Mouse (Mus musculus): ENCODE results near the gene Gm12185.
"Not testable (repeated sequence)": the region's sequence is repeated elsewhere in the genome, so short reads cannot be mapped to it uniquely, and the experiment has no call there.

The Gm12185 gene

GRCm38 (mm10) chr11:48913611-48914010 lies 78.4 kb downstream of the Gm12185 start:
- no peak for DNase-seq (ENCODE audit: extremely low spot score)

GRCm38 (mm10) chr11:48908459-48908858 lies 83.6 kb downstream of the Gm12185 start:
- no peak for DNase-seq (ENCODE audit: extremely low spot score)

GRCm38 (mm10) chr11:48902021-48902420 lies 90.0 kb downstream of the Gm12185 start, which contains the start of gene Gm5431:
Gene Gm5431, minus strand, starts transcription at chr11:48902214.
- DNase-seq (ENCODE audit: extremely low spot score): no peak

- not testable (repeated sequence) for DNase-seq (ENCODE audit: extremely low spot score)
Observed at GRCm38 (mm10) chr11:48901567-48901930, 90.5 kb downstream of the Gm12185 start.

- not testable (repeated sequence) for DNase-seq (ENCODE audit: extremely low spot score)
Observed at GRCm38 (mm10) chr11:48900654-48901566, 91.1 kb downstream of the Gm12185 start.

DNA sequence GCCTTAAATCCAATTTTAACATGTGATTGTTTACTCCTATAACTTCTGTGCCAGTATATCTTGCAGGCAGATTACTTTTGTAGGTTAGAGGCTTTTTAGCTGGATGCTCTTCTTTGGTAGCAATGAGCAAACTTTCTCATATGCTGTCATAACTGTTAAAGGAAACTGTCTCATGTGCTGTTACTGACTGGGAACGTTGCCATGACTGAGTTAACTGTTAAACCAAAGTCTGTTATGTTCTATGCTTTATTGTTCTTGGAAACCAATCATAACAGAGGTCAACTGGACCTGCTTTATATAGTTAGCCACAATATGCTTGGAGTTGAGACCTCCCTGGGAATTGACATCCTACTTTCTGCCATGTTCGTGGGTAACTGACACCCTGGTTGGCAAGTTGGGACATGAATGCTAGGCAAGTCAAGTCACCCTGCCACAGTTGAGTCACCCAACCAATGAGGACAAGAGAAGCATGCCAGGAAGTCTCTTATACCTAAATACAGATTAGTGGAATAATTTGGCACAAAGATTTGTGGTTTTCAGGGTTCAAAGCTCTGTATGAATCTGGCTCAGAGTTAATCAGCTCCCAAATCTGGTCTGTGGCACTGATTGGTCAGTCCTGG lies 93.1 kb downstream of the Gm12185 start:
- DNase-seq (ENCODE audit: extremely low spot score): no peak

DNA sequence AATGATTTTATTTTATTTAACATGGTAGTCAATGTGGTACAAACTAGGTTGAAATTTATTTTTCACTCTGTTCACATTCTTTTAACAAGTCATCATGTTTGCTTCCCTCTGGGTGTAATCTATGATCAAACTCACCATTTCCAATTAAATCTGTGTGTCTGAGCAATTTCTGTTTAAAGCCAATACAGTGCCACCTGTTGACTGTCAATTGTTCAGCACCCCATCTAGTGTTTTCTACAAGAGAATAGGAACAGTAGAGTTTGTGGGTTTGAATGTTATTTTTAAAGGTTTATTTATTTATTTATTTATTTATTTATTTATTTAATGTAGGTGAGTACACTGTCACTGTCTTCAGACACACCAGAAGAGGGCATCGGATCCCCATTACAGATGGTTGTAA lies 115.3 kb downstream of the Gm12185 start:
- no peak for DNase-seq (ENCODE audit: extremely low spot score)

DNA sequence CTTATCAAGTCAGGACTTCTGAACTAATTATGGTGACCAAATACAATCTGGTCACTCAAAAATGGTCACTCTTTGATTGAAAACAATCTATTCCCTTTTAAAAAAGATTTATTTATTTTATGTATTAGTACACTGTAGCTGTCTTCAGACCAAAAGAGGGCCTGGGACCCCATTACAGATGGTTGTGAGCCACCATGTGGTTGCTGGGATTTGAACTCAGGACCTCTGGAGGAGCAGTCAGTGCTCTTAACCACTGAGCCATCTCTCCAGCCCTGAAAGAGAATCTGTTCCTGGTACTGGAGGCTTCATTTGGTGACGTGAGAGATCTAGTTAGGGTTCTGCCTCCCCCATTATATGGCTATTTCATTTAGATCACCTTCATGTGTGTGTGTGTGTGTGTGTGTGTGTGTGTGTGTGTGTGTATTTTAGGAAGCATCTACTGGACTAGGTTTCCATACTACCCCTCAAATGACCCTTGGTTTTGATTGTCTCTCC lies 116.6 kb downstream of the Gm12185 start:
- not testable (repeated sequence) for DNase-seq (ENCODE audit: extremely low spot score)

- peak; percentile 52 for DNase-seq (ENCODE audit: extremely low spot score)
Observed at GRCm38 (mm10) chr11:48874465-48874864, 117.6 kb downstream of the Gm12185 start.

DNA sequence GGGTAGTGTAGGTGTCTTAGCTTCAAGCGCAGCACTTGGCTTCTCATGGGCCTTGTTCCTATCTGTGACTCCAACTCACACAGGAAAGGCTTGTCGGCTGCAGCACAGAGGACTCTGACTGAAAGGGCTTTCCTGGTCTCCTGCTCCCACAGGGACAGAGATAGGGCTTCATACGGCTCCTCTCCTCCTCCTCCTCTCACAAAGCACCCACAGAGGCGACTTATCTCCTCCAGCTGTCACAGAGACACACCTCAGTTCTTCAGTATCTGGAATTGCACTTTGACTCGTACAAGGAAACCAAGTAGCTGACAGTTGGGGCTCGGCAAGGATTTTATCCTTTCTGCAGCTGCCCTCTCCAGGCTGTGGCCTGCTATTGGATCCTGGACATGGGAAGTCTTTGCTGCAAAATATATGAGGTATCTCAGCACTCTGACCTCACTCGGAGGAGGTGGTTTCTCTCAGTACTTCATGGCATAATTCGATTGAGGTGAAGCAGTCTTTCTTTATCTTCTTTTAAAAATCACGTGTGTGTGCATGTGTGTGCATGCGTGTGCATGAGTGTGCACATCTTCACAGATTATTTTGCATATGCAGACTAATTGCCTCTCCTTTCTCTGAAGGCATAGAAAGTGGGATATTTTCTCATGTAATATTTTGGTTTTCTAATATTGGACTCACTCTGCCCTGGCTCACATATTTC lies 118.3 kb downstream of the Gm12185 start:
- DNase-seq (ENCODE audit: extremely low spot score): no peak

- DNase-seq (ENCODE audit: extremely low spot score): no peak
Observed at GRCm38 (mm10) chr11:48872695-48873300, 119.2 kb downstream of the Gm12185 start.

DNA sequence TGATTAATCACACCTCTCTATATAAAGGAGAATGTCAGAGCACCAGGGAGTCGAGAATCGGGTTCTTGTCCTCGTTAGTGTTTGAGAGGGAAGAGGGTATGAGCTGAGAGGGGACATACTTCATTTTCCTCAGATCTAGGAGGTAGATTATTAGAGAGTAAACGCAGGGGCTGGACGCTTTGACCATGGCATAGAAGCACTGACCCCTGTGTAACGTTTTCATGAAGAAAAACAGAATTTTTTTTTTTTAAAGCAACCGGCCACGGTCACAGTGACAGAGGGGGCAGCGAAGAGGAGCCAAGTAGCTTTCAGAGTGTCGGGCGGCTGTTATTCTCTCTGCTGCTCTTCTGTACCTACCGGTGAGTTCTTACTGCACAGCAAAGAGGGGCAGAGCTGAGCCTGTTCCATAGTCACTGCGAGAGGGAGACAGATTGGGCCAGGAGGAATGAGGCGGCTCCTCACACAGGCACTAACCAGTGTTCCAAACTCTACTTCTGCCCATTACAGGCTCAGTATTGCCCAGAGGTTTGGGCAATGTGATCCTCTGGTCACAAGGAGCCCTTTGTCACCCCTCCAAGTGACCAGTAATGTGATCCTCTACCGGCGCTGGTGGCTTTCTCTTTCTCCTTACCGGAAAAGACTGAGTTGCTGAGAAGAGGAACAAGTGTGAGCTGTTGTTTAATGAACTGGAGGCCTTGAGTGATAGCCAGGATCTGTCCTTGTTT lies 120.0 kb downstream of the Gm12185 start:
- DNase-seq (ENCODE audit: extremely low spot score): peak; percentile 23

- peak; percentile 66 for DNase-seq (ENCODE audit: extremely low spot score)
Observed at GRCm38 (mm10) chr11:48871201-48871772, 120.7 kb downstream of the Gm12185 start, which contains the start of gene Irgm1. Gene Irgm1, minus strand, starts transcription at chr11:48871683.

GRCm38 (mm10) chr11:48870781-48871180 lies 121.2 kb downstream of the Gm12185 start:
- no peak for DNase-seq (ENCODE audit: extremely low spot score)

DNA sequence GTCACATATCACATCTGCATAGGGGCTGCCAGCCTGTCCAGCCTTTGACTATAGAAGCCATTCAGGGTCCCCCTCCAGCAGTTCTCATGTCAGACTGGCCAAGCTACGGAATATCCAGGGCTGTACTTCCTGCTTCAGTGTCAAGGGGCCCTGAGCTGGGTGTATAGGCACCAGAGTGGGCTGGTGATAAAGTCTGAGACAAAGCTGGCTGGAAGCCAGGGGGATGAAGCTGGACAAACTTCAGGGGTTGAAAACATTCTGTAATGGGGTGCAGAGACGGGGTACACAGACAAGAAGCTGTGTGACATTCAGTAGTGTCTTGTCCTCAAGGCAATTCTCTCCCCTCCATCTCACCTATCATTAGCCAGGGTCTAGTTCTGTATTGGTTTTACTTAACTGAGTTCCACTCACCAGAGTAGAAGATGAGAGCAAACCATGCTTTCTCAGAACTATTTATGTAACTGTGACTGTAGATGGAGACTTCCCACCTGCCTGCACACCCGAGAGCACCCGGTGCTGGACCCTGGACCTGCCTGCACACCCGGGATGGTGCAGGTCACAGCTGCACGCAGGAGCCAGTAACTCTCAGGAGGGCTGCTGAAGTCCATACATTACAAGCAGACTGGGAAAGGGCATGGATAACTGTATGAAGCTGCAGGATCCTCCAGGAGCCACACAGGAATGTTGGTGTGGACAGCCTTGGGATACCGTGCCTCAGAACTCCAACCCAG lies 122.5 kb downstream of the Gm12185 start:
- DNase-seq (ENCODE audit: extremely low spot score): no peak

DNA sequence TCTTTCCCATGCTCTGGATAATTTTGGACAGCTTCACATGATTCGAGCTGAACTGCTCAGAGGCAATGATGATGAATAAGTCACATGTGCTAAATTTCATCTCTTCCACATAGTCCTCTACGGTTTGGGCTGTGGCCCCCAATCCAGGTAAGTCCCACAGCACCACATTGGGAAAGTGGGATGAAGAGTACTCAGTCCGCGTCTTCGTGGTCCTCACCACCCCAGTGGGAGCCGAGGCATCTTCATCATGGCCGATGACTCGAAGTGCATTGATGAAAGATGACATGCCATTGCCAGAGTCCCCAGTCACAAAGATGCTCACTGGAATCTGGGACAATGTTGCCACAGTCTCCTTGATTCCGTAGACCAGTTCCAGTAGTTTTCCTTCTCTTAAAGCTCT lies 125.5 kb downstream of the Gm12185 start:
- DNase-seq (ENCODE audit: extremely low spot score): no peak

DNA sequence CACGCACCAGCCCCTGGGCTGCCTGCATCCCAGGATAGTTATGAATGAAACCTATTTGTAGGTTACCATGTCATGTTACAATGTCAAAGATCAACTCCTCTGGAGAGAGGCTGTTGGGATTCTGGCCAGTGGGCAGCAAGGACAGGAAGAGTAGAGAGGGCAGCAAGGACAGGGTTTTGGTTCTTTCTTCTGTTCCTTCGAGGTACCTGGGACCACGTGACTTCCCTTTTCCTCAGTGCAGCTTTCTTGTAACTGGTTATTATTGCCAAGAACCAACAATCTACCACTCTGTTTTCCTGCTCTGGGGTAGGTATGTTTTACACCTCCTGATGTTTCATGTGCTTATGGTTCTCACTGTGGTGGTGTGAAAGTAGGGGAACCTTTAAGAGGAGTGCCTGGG lies 128.2 kb downstream of the Gm12185 start:
- DNase-seq (ENCODE audit: extremely low spot score): no peak

DNA sequence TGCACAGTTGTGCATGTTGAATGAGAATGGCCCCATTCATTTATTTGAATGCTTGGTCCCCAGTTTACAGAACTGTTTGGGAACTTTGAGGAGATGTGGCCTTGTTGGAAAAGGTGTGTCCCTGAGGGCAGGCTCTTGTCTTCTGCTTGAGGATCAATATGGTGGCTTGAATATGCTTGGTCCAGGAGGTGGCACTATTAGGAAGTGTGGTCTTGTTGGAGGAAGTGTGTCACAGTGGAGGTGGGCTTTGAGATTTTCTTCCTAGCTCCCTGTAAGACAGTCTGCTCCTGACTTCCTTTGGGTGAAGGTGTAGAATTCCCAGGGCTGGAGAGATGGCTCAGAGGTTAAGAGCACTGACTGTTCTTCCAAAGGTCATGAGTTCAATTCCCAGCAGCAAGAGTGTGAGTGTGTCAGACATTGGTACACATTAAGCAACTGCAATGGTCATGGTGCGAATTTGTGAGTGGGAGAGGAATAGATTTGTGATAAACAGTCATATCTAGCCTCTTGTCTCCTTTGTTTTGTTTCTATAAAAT lies 129.2 kb downstream of the Gm12185 start:
- no peak for DNase-seq (ENCODE audit: extremely low spot score)

DNA sequence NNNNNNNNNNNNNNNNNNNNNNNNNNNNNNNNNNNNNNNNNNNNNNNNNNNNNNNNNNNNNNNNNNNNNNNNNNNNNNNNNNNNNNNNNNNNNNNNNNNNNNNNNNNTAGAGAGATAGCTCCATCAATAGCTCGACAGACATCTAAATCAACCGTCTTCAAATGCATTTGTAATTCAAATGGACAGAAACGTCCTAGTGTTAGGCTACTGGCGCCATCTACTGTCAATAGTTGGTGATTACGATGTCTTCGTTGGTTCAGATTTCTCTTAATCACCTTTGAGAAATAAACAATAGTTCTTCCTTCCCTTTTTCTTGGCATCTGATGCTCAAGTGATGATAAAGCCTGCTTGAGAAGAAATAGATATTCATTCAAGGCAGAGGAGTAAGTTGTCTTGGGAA lies 133.0 kb downstream of the Gm12185 start:
- DNase-seq (ENCODE audit: extremely low spot score): peak; percentile 59
